Mouse (Mus musculus) layer of hippocampus, postnatal 25 days (tissue): Measurements from ENCODE around the gene Mycbp2. TPM values are rescaled to one million over a fixed set of nuclear protein-coding genes. Genes with fewer than 3 reads are reported as not detected.
A peak's percentile ranks its signal among the peaks of the same experiment; 100 is the strongest.

Source experiments
- DNase-seq, 2 experiments: peaks; one replicate each; pipeline ENCODE4 v3.0.0; 2022; ENCODE audit warnings: mixed read lengths in 2 of 2, low spot score in 1 of 2; ENCODE audit errors: extremely low spot score in 1 of 2
- total RNA-seq, 2 experiments: library from RNA; stranded (reverse); gene quantifications; 2 replicates each; pipeline ENCODE4 v1.2.3; 2021

The Mycbp2 gene
- total RNA-seq, result 100 to 1,000 TPM; 142 to 172 TPM

GRCm38 (mm10) chr14:103346729-103347505 is at the start of gene Mycbp2:
Gene Mycbp2 (minus strand): TSS chr14:103346814.
- DNase-seq, result peak; percentile 95

- DNase-seq, result no peak
Measured at GRCm38 (mm10) chr14:103392391-103392790, 45.8 kb upstream of the Mycbp2 start.

- no peak for DNase-seq
Measured at GRCm38 (mm10) chr14:103387431-103387830, 40.8 kb upstream of the Mycbp2 start.

GRCm38 (mm10) chr14:103386871-103387270 is 40.3 kb upstream of the Mycbp2 start:
- no peak for DNase-seq

- peak in 1 of 2 experiments; percentile 8 for DNase-seq
Measured at GRCm38 (mm10) chr14:103385084-103385610, 38.5 kb upstream of the Mycbp2 start.

- DNase-seq, result no peak
Measured at GRCm38 (mm10) chr14:103378703-103379102, 32.1 kb upstream of the Mycbp2 start.

- no peak for DNase-seq
Measured at GRCm38 (mm10) chr14:103376765-103377164, 30.2 kb upstream of the Mycbp2 start.

GRCm38 (mm10) chr14:103375523-103375922 is 28.9 kb upstream of the Mycbp2 start:
- no peak for DNase-seq

- no peak for DNase-seq
Measured at GRCm38 (mm10) chr14:103363199-103363598, 16.6 kb upstream of the Mycbp2 start.

- no peak for DNase-seq
Measured at GRCm38 (mm10) chr14:103356066-103356465, 9.5 kb upstream of the Mycbp2 start.

GRCm38 (mm10) chr14:103354396-103355352 is 8.1 kb upstream of the Mycbp2 start:
- no peak for DNase-seq

GRCm38 (mm10) chr14:103345858-103346728 is 521 bp downstream of the Mycbp2 start:
- DNase-seq, result peak; percentile 17 to 52

GRCm38 (mm10) chr14:103345486-103345857 is 1.1 kb downstream of the Mycbp2 start:
- no peak for DNase-seq

GRCm38 (mm10) chr14:103345011-103345410 is 1.6 kb downstream of the Mycbp2 start:
- no peak for DNase-seq

GRCm38 (mm10) chr14:103343791-103344190 is 2.8 kb downstream of the Mycbp2 start:
- DNase-seq, result no peak

GRCm38 (mm10) chr14:103341385-103342294 is 5.0 kb downstream of the Mycbp2 start:
- DNase-seq, result no peak

- no peak for DNase-seq
Measured at GRCm38 (mm10) chr14:103312926-103313325, 33.7 kb downstream of the Mycbp2 start.

GRCm38 (mm10) chr14:103296227-103296626 is 50.4 kb downstream of the Mycbp2 start:
- no peak for DNase-seq

GRCm38 (mm10) chr14:103286650-103287049 is 60.0 kb downstream of the Mycbp2 start:
- no peak for DNase-seq
